Mouse (Mus musculus) lung, postnatal 0 days (tissue): ENCODE data around the gene Gadd45gip1. TPM values are rescaled to one million over a fixed set of nuclear protein-coding genes. Genes with fewer than 3 reads are reported as not detected.
A peak's percentile ranks its signal among the peaks of the same experiment; 100 is the strongest.

ENCODE experiments used
- ATAC-seq: fragments of 200-750 bp; cut with Nextera tagmentation; 2 replicates; pipeline ENCODE4 v1.8.0; 2017; ENCODE audit warnings: moderate library complexity
- DNase-seq: peaks from one replicate; pipeline ENCODE4 v3.0.0-alpha.2; 2016; ENCODE audit warnings: low spot score
- H3K27ac ChIP-seq: fragments of 300-500 bp; sonication (generic); 2 replicates; pipeline ENCODE4 v1.5.1; 2014; ENCODE audit warnings: antibody characterized with exemption, mild to moderate bottlenecking, low read length, mixed read lengths
- H3K27me3 ChIP-seq: fragments of 300-500 bp; sonication (generic); replicated peaks from 2 replicates; pipeline ENCODE4 v1.6.1; 2014; ENCODE audit warnings: low read length, mixed read lengths; ENCODE audit not compliant: insufficient read depth
- H3K36me3 ChIP-seq: fragments of 300-500 bp; sonication (generic); 2 replicates; pipeline ENCODE4 v1.6.1; 2014; ENCODE audit warnings: low read length, mixed read lengths; ENCODE audit not compliant: insufficient read depth
- H3K4me1 ChIP-seq: fragments of 300-500 bp; sonication (generic); 2 replicates; pipeline ENCODE4 v1.6.1; 2014; ENCODE audit warnings: antibody characterized with exemption, low read depth, low read length, mixed read lengths; ENCODE audit not compliant: insufficient read depth
- H3K4me2 ChIP-seq: fragments of 300-500 bp; sonication (generic); replicated peaks from 2 replicates; pipeline ENCODE4 v1.6.1; 2014; ENCODE audit warnings: low read depth, mild to moderate bottlenecking, low read length, moderate library complexity, mixed read lengths
- H3K4me3 ChIP-seq: fragments of 300-500 bp; sonication (generic); 2 replicates; pipeline ENCODE4 v1.5.1; 2014; ENCODE audit warnings: low read depth, low read length
- H3K9ac ChIP-seq: fragments of 300-500 bp; sonication (generic); replicated peaks from 2 replicates; pipeline ENCODE4 v1.6.1; 2014; ENCODE audit warnings: low read depth, mild to moderate bottlenecking
- H3K9me3 ChIP-seq: fragments of 300-500 bp; sonication (generic); 2 replicates; pipeline ENCODE4 v1.6.1; 2016; ENCODE audit warnings: low read length, mixed read lengths
- CTCF ChIP-seq: IDR thresholded peaks from 2 replicates; pipeline ENCODE4 v1.5.1; 2016; ENCODE audit warnings: antibody characterized with exemption, mild to moderate bottlenecking
- EP300 ChIP-seq: IDR thresholded peaks from 2 replicates; pipeline ENCODE4 v1.6.1; 2016; ENCODE audit warnings: antibody characterized with exemption, mild to moderate bottlenecking, control low read depth
- WGBS: fragments of 180-500 bp; shearing (Covaris S2); extraction: QIAGEN DNeasy Blood & Tissue Kit; methylation state at CpG from one replicate; pipeline ENCODE4 v1.1.7; 2014; 5-methylcytosine and 5-hydroxymethylcytosine counted together
- polyA plus RNA-seq: library from polyadenylated mRNA; unstranded; fragments of >200 nt; fragmentation: Nextera tagmentation; extraction: Ambion mirVana; gene quantifications from 2 replicates; pipeline ENCODE4 v1.2.1, GENCODE M21; 2015

The Gadd45gip1 gene
- polyA plus RNA-seq, 1 experiment from 2014 or later: 24.8 TPM

GRCm38 (mm10) chr8:84837912-84838470 is 6.7 kb downstream of the Gadd45gip1 start:
- H3K4me3 ChIP-seq: no peak overlapping the region
- DNase-seq (no peak), ATAC-seq (no peak)
- H3K4me1 ChIP-seq: peaks cover 1% of the 10 kb centered on the region; the same call in 1 of the 2 replicates
- no peaks in the 10 kb centered on the region for H3K27me3 ChIP-seq
- no peak overlapping the region for H3K4me2 ChIP-seq
- no peak overlapping the region for H3K9ac ChIP-seq
- no peak for TF ChIP-seq EP300
- no peak for TF ChIP-seq CTCF
- 82% methylated on average over 15 of the region's 15 CpGs for WGBS
- H3K36me3 ChIP-seq: peaks cover 29% of the 10 kb centered on the region
- no peaks in the 10 kb centered on the region for H3K9me3 ChIP-seq
- H3K27ac ChIP-seq: no peak overlapping the region

GRCm38 (mm10) chr8:84838513-84838912 is 7.2 kb downstream of the Gadd45gip1 start:
- WGBS: 72% methylated on average over 5 of the region's 5 CpGs
- TF ChIP-seq CTCF (no peak), EP300 (no peak)
- DNase-seq (no peak), ATAC-seq (no peak)
- Histone ChIP-seq H3K4me2 (no peak overlapping the region), H3K4me1 (no peaks in the 10 kb centered on the region; the same call in 1 of the 2 replicates), H3K36me3 (peaks cover 32% of the 10 kb centered on the region), H3K27me3 (no peaks in the 10 kb centered on the region), H3K9me3 (no peaks in the 10 kb centered on the region), H3K4me3 (no peak overlapping the region), H3K9ac (no peak overlapping the region), H3K27ac (no peak overlapping the region)

GRCm38 (mm10) chr8:84839411-84839810 is 8.1 kb downstream of the Gadd45gip1 start:
- 89% methylated on average over 2 of the region's 2 CpGs for WGBS
- Histone ChIP-seq H3K4me3 (no peak overlapping the region), H3K27ac (no peak overlapping the region), H3K9ac (no peak overlapping the region), H3K4me2 (peak overlapping the region; percentile 96), H3K4me1 (no peaks in the 10 kb centered on the region; the same call in 1 of the 2 replicates), H3K27me3 (no peaks in the 10 kb centered on the region), H3K36me3 (peaks cover 35% of the 10 kb centered on the region), H3K9me3 (no peaks in the 10 kb centered on the region)
- TF ChIP-seq EP300: no peak
- no peak for TF ChIP-seq CTCF
- ATAC-seq (no peak), DNase-seq (no peak)

- WGBS: 2% methylated on average over 7 of the region's 7 CpGs
- TF ChIP-seq CTCF (no peak), EP300 (no peak)
- DNase-seq (no peak), ATAC-seq (no peak)
- no peaks in the 10 kb centered on the region for H3K9me3 ChIP-seq
- peaks cover 2% of the 10 kb centered on the region; the same call in 1 of the 2 replicates for H3K4me1 ChIP-seq
- H3K36me3 ChIP-seq: peaks cover 36% of the 10 kb centered on the region
- peak overlapping the region; percentile 87 for H3K9ac ChIP-seq
- H3K4me3 ChIP-seq: peak overlapping the region; percentile 93
- no peaks in the 10 kb centered on the region for H3K27me3 ChIP-seq
- H3K4me2 ChIP-seq: peak overlapping the region; percentile 96
- H3K27ac ChIP-seq: peak overlapping the region; percentile 81
These were observed 8.5 kb downstream of the Gadd45gip1 start for GRCm38 (mm10) chr8:84839875-84840247.

GRCm38 (mm10) chr8:84840248-84840999 is 9.1 kb downstream of the Gadd45gip1 start, which contains the start of gene Rad23a:
Gene Rad23a (minus strand): TSS chr8:84840665.
- DNase-seq: peak; percentile 98
- H3K4me1 ChIP-seq: peaks cover 7% of the 10 kb centered on the region; the same call in 1 of the 2 replicates
- peaks cover 37% of the 10 kb centered on the region for H3K36me3 ChIP-seq
- H3K9ac ChIP-seq: peak within 1 kb of the TSS; percentile 87
- H3K27ac ChIP-seq: peak within 1 kb of the TSS; percentile 81
- WGBS: under 1% methylated on average over 51 of the region's 55 CpGs
- peak within 1 kb of the TSS; percentile 96 for H3K4me2 ChIP-seq
- ATAC-seq: peak; percentile 97
- H3K4me3 ChIP-seq: peak within 1 kb of the TSS; percentile 93
- no peaks in the 10 kb centered on the region for H3K9me3 ChIP-seq
- no peak for TF ChIP-seq EP300
- TF ChIP-seq CTCF: no peak
- H3K27me3 ChIP-seq: no peaks in the 10 kb centered on the region

GRCm38 (mm10) chr8:84841514-84841913 is 10.2 kb downstream of the Gadd45gip1 start:
- Histone ChIP-seq H3K4me2 (no peak overlapping the region), H3K9ac (no peak overlapping the region), H3K4me3 (no peak overlapping the region), H3K4me1 (peaks cover 7% of the 10 kb centered on the region; the same call in 1 of the 2 replicates), H3K9me3 (no peaks in the 10 kb centered on the region), H3K27me3 (no peaks in the 10 kb centered on the region), H3K27ac (no peak overlapping the region), H3K36me3 (peaks cover 27% of the 10 kb centered on the region; the same call in 1 of the 2 replicates)
- DNase-seq (no peak), ATAC-seq (no peak)
- WGBS: 73% methylated on average over 1 of the region's 1 CpGs
- no peak for TF ChIP-seq EP300
- TF ChIP-seq CTCF: no peak
